Mouse (Mus musculus) intestine, embryonic 14.5 days (tissue): ENCODE data around the gene Olfr1413. TPM values are rescaled to one million over a fixed set of nuclear protein-coding genes. Genes with fewer than 3 reads are reported as not detected.

Experiments used
- ATAC-seq: fragments of 200-750 bp; cut with Nextera tagmentation; replicated peaks from 2 replicates; pipeline ENCODE4 v1.8.0; 2017; ENCODE audit warnings: low read depth, moderate number of reproducible peaks, moderate TSS enrichment, moderate library complexity; ENCODE audit not compliant: low FRiP score, low TSS enrichment
- DNase-seq: peaks from one replicate; pipeline ENCODE4 v3.0.0-alpha.2; 2018; ENCODE audit warnings: low spot score
- H3K27ac ChIP-seq: fragments of 300-500 bp; sonication (generic); 2 replicates; pipeline ENCODE4 v1.5.1; 2014; ENCODE audit warnings: low read depth, mild to moderate bottlenecking, control low read depth
- H3K27me3 ChIP-seq: fragments of 300-500 bp; sonication (generic); replicated peaks from 2 replicates; pipeline ENCODE4 v1.6.1; 2014; ENCODE audit warnings: low read length, control low read depth; ENCODE audit not compliant: control insufficient read depth, insufficient read depth
- H3K36me3 ChIP-seq: fragments of 300-500 bp; sonication (generic); 2 replicates; pipeline ENCODE4 v1.6.1; 2014; ENCODE audit warnings: low read length, control low read depth; ENCODE audit not compliant: control insufficient read depth, insufficient read depth
- H3K4me1 ChIP-seq: fragments of 300-500 bp; sonication (generic); replicated peaks from 2 replicates; pipeline ENCODE4 v1.6.1; 2014; ENCODE audit warnings: low read length, control low read depth, mixed read lengths; ENCODE audit not compliant: control insufficient read depth, insufficient read depth
- H3K4me2 ChIP-seq: fragments of 300-500 bp; sonication (generic); 2 replicates; pipeline ENCODE4 v1.6.1; 2014; ENCODE audit warnings: low read length
- H3K4me3 ChIP-seq: fragments of 300-500 bp; sonication (generic); 2 replicates; pipeline ENCODE4 v1.5.1; 2014; ENCODE audit warnings: low read depth, low read length, control low read depth, mixed read lengths
- H3K9ac ChIP-seq: fragments of 300-500 bp; sonication (generic); 2 replicates; pipeline ENCODE4 v1.6.1; 2014; ENCODE audit warnings: mild to moderate bottlenecking, low read length
- H3K9me3 ChIP-seq: fragments of 300-500 bp; sonication (generic); 2 replicates; pipeline ENCODE4 v1.6.1; 2016; ENCODE audit warnings: low read length, control low read depth; ENCODE audit not compliant: control insufficient read depth
- WGBS: fragments of 180-500 bp; shearing (Covaris S2); extraction: QIAGEN DNeasy Blood & Tissue Kit; methylation state at CpG from one replicate; pipeline ENCODE4 v1.1.7; 2014; 5-methylcytosine and 5-hydroxymethylcytosine counted together
- polyA plus RNA-seq: library from polyadenylated mRNA; unstranded; fragments of >200 nt; fragmentation: Nextera tagmentation; extraction: Ambion mirVana; gene quantifications from 2 replicates; pipeline ENCODE4 v1.2.1, GENCODE M21; 2014

Gene Olfr1413
- not detected in 2 replicates for polyA plus RNA-seq

- Histone ChIP-seq H3K4me2 (no peak within 1 kb of the TSS), H3K4me3 (no peak within 1 kb of the TSS), H3K9ac (no peak within 1 kb of the TSS), H3K4me1 (no peaks in the 10 kb centered on the region), H3K27me3 (no peaks in the 10 kb centered on the region), H3K36me3 (no peaks in the 10 kb centered on the region), H3K9me3 (no peaks in the 10 kb centered on the region), H3K27ac (no peak within 1 kb of the TSS)
- ATAC-seq (no peak), DNase-seq (no peak)
- 85% methylated on average over 3 of the region's 3 CpGs for WGBS
These were observed at the start of gene Olfr1413 for GRCm38 (mm10) chr1:92571022-92571421. TSS of gene Olfr1413 (plus strand) at chr1:92571322.

GRCm38 (mm10) chr1:92521376-92521775, 49.7 kb upstream of the Olfr1413 start:
- no peak overlapping the region for H3K27ac ChIP-seq
- no peak overlapping the region for H3K4me3 ChIP-seq
- no peak for ATAC-seq
- peak; percentile 91 for DNase-seq
- H3K27me3 ChIP-seq = no peaks in the 10 kb centered on the region
- no peak overlapping the region for H3K9ac ChIP-seq
- no peaks in the 10 kb centered on the region for H3K4me1 ChIP-seq
- 20% methylated on average over 10 of the region's 10 CpGs for WGBS
- H3K36me3 ChIP-seq = no peaks in the 10 kb centered on the region
- H3K9me3 ChIP-seq = no peaks in the 10 kb centered on the region
- H3K4me2 ChIP-seq = no peak overlapping the region

- DNase-seq (no peak), ATAC-seq (no peak)
- H3K27me3 ChIP-seq = no peaks in the 10 kb centered on the region
- H3K27ac ChIP-seq = no peak overlapping the region
- H3K4me2 ChIP-seq = no peak overlapping the region
- no peaks in the 10 kb centered on the region for H3K4me1 ChIP-seq
- no peak overlapping the region for H3K4me3 ChIP-seq
- H3K9ac ChIP-seq = no peak overlapping the region
- H3K9me3 ChIP-seq = no peaks in the 10 kb centered on the region
- H3K36me3 ChIP-seq = no peaks in the 10 kb centered on the region
- WGBS = 91% methylated on average over 3 of the region's 3 CpGs
These were observed 47.4 kb upstream of the Olfr1413 start for GRCm38 (mm10) chr1:92523764-92524163.

GRCm38 (mm10) chr1:92536972-92537371, 34.1 kb upstream of the Olfr1413 start:
- H3K9ac ChIP-seq = no peak overlapping the region
- whole genome bisulfite sequencing = 32% methylated on average over 5 of the region's 5 CpGs
- H3K4me1 ChIP-seq = no peaks in the 10 kb centered on the region
- ATAC-seq (no peak), DNase-seq (no peak)
- H3K4me2 ChIP-seq = no peak overlapping the region
- H3K9me3 ChIP-seq = no peaks in the 10 kb centered on the region
- no peak overlapping the region for H3K4me3 ChIP-seq
- no peak overlapping the region for H3K27ac ChIP-seq
- H3K27me3 ChIP-seq = no peaks in the 10 kb centered on the region
- H3K36me3 ChIP-seq = no peaks in the 10 kb centered on the region

- Histone ChIP-seq H3K4me2 (no peak overlapping the region), H3K27ac (no peak overlapping the region), H3K4me3 (no peak overlapping the region), H3K36me3 (no peaks in the 10 kb centered on the region), H3K27me3 (no peaks in the 10 kb centered on the region), H3K4me1 (no peaks in the 10 kb centered on the region), H3K9ac (no peak overlapping the region), H3K9me3 (no peaks in the 10 kb centered on the region)
- DNase-seq = no peak
- ATAC-seq = no peak
- 47% methylated on average over 2 of the region's 2 CpGs for WGBS
These were observed 32.1 kb upstream of the Olfr1413 start for GRCm38 (mm10) chr1:92539071-92539470.

GRCm38 (mm10) chr1:92545929-92546328, 25.2 kb upstream of the Olfr1413 start:
- DNase-seq (no peak), ATAC-seq (no peak)
- no peak overlapping the region for H3K27ac ChIP-seq
- no peak overlapping the region for H3K4me2 ChIP-seq
- 78% methylated on average over 2 of the region's 2 CpGs for WGBS
- H3K4me1 ChIP-seq = no peaks in the 10 kb centered on the region
- H3K4me3 ChIP-seq = no peak overlapping the region
- H3K36me3 ChIP-seq = no peaks in the 10 kb centered on the region
- H3K9ac ChIP-seq = no peak overlapping the region
- H3K9me3 ChIP-seq = no peaks in the 10 kb centered on the region
- no peaks in the 10 kb centered on the region for H3K27me3 ChIP-seq

GRCm38 (mm10) chr1:92585479-92585878, 14.4 kb downstream of the Olfr1413 start, which contains the start of gene Olfr1412:
TSS of gene Olfr1412 (plus strand) at chr1:92585779.
- DNase-seq = no peak
- 75% methylated on average over 2 of the region's 2 CpGs for WGBS
- no peak within 1 kb of the TSS for H3K4me2 ChIP-seq

GRCm38 (mm10) chr1:92594111-92594510, 23.0 kb downstream of the Olfr1413 start, which contains the start of gene Olfr1411:
TSS of gene Olfr1411 (plus strand) at chr1:92594411.
- DNase-seq (peak; percentile 31), ATAC-seq (no peak)
- H3K4me1 ChIP-seq = no peaks in the 10 kb centered on the region
- H3K4me3 ChIP-seq = no peak within 1 kb of the TSS
- no peak within 1 kb of the TSS for H3K27ac ChIP-seq
- no peaks in the 10 kb centered on the region for H3K9me3 ChIP-seq
- no peak within 1 kb of the TSS for H3K4me2 ChIP-seq
- H3K36me3 ChIP-seq = no peaks in the 10 kb centered on the region
- H3K27me3 ChIP-seq = no peaks in the 10 kb centered on the region
- H3K9ac ChIP-seq = no peak within 1 kb of the TSS

More at GRCm38 (mm10) chr1:92585479-92585878, 14.4 kb downstream of the Olfr1413 start, which contains the start of gene Olfr1412:
- no peak within 1 kb of the TSS for H3K4me3 ChIP-seq
- no peak for ATAC-seq
- no peaks in the 10 kb centered on the region for H3K9me3 ChIP-seq
- no peaks in the 10 kb centered on the region for H3K27me3 ChIP-seq
- no peak within 1 kb of the TSS for H3K9ac ChIP-seq
- H3K36me3 ChIP-seq = no peaks in the 10 kb centered on the region
- no peaks in the 10 kb centered on the region for H3K4me1 ChIP-seq
- no peak within 1 kb of the TSS for H3K27ac ChIP-seq

- Histone ChIP-seq H3K36me3 (no peaks in the 10 kb centered on the region), H3K4me2 (no peak overlapping the region), H3K27me3 (no peaks in the 10 kb centered on the region), H3K4me3 (no peak overlapping the region), H3K9ac (no peak overlapping the region), H3K4me1 (no peaks in the 10 kb centered on the region), H3K27ac (no peak overlapping the region), H3K9me3 (no peaks in the 10 kb centered on the region)
- peak; percentile 46 for DNase-seq
- no peak for ATAC-seq
- WGBS = 85% methylated on average over 3 of the region's 3 CpGs
These were observed 24.9 kb downstream of the Olfr1413 start for GRCm38 (mm10) chr1:92596019-92596418.
